Mouse (Mus musculus) bone marrow, adult 2 months (tissue): ENCODE results near the gene Slc22a14. TPM values are rescaled to one million over a fixed set of nuclear protein-coding genes. Genes with fewer than 3 reads are reported as not detected.

Experiments used
- H3K27ac ChIP-seq: fragments of 200-500 bp; 2 replicates; pipeline ENCODE4 v1.5.1; 2012; ENCODE audit warnings: low read depth, mild to moderate bottlenecking, control low read depth, inconsistent platforms, low read length; ENCODE audit not compliant: control insufficient read depth, poor library complexity, insufficient read depth
- H3K4me1 ChIP-seq: fragments of 200-500 bp; 2 replicates; pipeline ENCODE4 v1.6.1; 2011; ENCODE audit warnings: low read length; ENCODE audit not compliant: control insufficient read depth, insufficient read depth
- H3K4me3 ChIP-seq: fragments of 200-500 bp; replicated peaks from 2 replicates; pipeline ENCODE3; 2011; ENCODE audit warnings: mild to moderate bottlenecking, low read depth, low read length, control low read depth; ENCODE audit not compliant: control insufficient read depth
- CTCF ChIP-seq: fragments of 200-500 bp; IDR thresholded peaks from 2 replicates; pipeline ENCODE4 v1.5.1; 2011; ENCODE audit warnings: low read length, control low read depth; ENCODE audit not compliant: control insufficient read depth, insufficient read depth
- POLR2A ChIP-seq: fragments of 200-500 bp; IDR thresholded peaks from 2 replicates; pipeline ENCODE4 v1.6.1; 2011; ENCODE audit warnings: low read depth, mild to moderate bottlenecking, control low read depth, low read length, borderline replicate concordance; ENCODE audit not compliant: control insufficient read depth
- WGBS: fragments of 180-500 bp; shearing (Covaris S2); methylation state at CpG from one replicate; pipeline ENCODE4 v1.1.7; 2018; 5-methylcytosine and 5-hydroxymethylcytosine counted together
- polyA plus RNA-seq: library from polyadenylated mRNA; stranded (reverse); fragments of >200 nt; gene quantifications from 2 replicates; pipeline ENCODE4 v1.2.4, GENCODE M21; 2011; ENCODE audit warnings: low replicate concordance; ENCODE audit not compliant: missing spikeins, insufficient read depth, insufficient read length

Gene Slc22a14
- polyA plus RNA-seq, 1 experiment = 8.0 TPM

GRCm38 (mm10) chr9:119145137-119145536, 220.2 kb downstream of the Slc22a14 start:
- 69% methylated on average over 10 of the region's 10 CpGs for WGBS
- no peak overlapping the region for H3K4me3 ChIP-seq
- TF ChIP-seq CTCF (no peak), POLR2A (no peak)
- H3K4me1 ChIP-seq = no peaks in the 10 kb centered on the region
- no peak overlapping the region for H3K27ac ChIP-seq

GRCm38 (mm10) chr9:119144696-119145095, 220.7 kb downstream of the Slc22a14 start:
- no peak overlapping the region for H3K4me3 ChIP-seq
- TF ChIP-seq CTCF (no peak), POLR2A (no peak)
- H3K4me1 ChIP-seq = no peaks in the 10 kb centered on the region
- 75% methylated on average over 8 of the region's 8 CpGs for WGBS
- no peak overlapping the region for H3K27ac ChIP-seq

GRCm38 (mm10) chr9:119143372-119143771, 222.0 kb downstream of the Slc22a14 start:
- 76% methylated on average over 9 of the region's 9 CpGs for WGBS
- Histone ChIP-seq H3K27ac (no peak overlapping the region), H3K4me1 (no peaks in the 10 kb centered on the region), H3K4me3 (no peak overlapping the region)
- no peak for TF ChIP-seq CTCF
- no peak for TF ChIP-seq POLR2A

GRCm38 (mm10) chr9:119142066-119142465, 223.3 kb downstream of the Slc22a14 start:
- 83% methylated on average over 5 of the region's 5 CpGs for WGBS
- no peaks in the 10 kb centered on the region for H3K4me1 ChIP-seq
- H3K4me3 ChIP-seq = no peak overlapping the region
- TF ChIP-seq POLR2A = no peak
- TF ChIP-seq CTCF = no peak
- H3K27ac ChIP-seq = no peak overlapping the region

GRCm38 (mm10) chr9:119138836-119139235, 226.5 kb downstream of the Slc22a14 start:
- WGBS = 77% methylated on average over 2 of the region's 2 CpGs

GRCm38 (mm10) chr9:119130692-119131091, 234.7 kb downstream of the Slc22a14 start:
- TF ChIP-seq CTCF (no peak), POLR2A (no peak)
- no peak overlapping the region for H3K4me3 ChIP-seq
- H3K27ac ChIP-seq = no peak overlapping the region
- no peaks in the 10 kb centered on the region for H3K4me1 ChIP-seq
- 33% methylated on average over 5 of the region's 5 CpGs for WGBS

More at GRCm38 (mm10) chr9:119138836-119139235, 226.5 kb downstream of the Slc22a14 start:
- Histone ChIP-seq H3K4me1 (no peaks in the 10 kb centered on the region), H3K4me3 (no peak overlapping the region), H3K27ac (no peak overlapping the region)
- TF ChIP-seq CTCF (no peak), POLR2A (no peak)

- Histone ChIP-seq H3K4me1 (no peaks in the 10 kb centered on the region), H3K27ac (no peak overlapping the region), H3K4me3 (no peak overlapping the region)
- TF ChIP-seq CTCF (no peak), POLR2A (no peak)
- 73% methylated on average over 12 of the region's 12 CpGs for WGBS
These were observed 236.7 kb downstream of the Slc22a14 start for GRCm38 (mm10) chr9:119128436-119129181.

- Histone ChIP-seq H3K4me1 (peaks cover 2% of the 10 kb centered on the region; the same call in 1 of the 2 replicates), H3K27ac (no peak overlapping the region), H3K4me3 (no peak overlapping the region)
- WGBS = 52% methylated on average over 18 of the region's 18 CpGs
- TF ChIP-seq POLR2A = no peak
- TF ChIP-seq CTCF = no peak
These were observed 242.6 kb downstream of the Slc22a14 start for GRCm38 (mm10) chr9:119122596-119123369.

GRCm38 (mm10) chr9:119120168-119120560, 245.2 kb downstream of the Slc22a14 start:
- TF ChIP-seq POLR2A (no peak), CTCF (no peak)
- no peak overlapping the region for H3K27ac ChIP-seq
- H3K4me1 ChIP-seq = peaks cover 2% of the 10 kb centered on the region; the same call in 1 of the 2 replicates
- no peak overlapping the region for H3K4me3 ChIP-seq
- WGBS = 68% methylated on average over 3 of the region's 3 CpGs

Other genes with a start within 250 kb of the Slc22a14 start
- 2.0 and 2.3 TPM in 2 replicates for gene Acaa1b, start 208.5 kb downstream of the Slc22a14 start, polyA plus RNA-seq
- gene Gm47289, start 206.4 kb downstream of the Slc22a14 start, polyA plus RNA-seq = not detected in 2 replicates
- not detected in 2 replicates for gene Slc22a13, start 156.5 kb downstream of the Slc22a14 start, polyA plus RNA-seq
- gene Oxsr1, start 43.1 kb downstream of the Slc22a14 start, polyA plus RNA-seq = 16.7 and 19.3 TPM in 2 replicates
- gene Acaa1a, start 25.9 kb downstream of the Slc22a14 start, polyA plus RNA-seq = 25.2 and 53.7 TPM in 2 replicates
- 17.7 and 26.2 TPM in 2 replicates for gene Myd88, start 24.1 kb downstream of the Slc22a14 start, polyA plus RNA-seq
- 1.5 and 2.3 TPM in 2 replicates for gene Xylb, start 8.2 kb downstream of the Slc22a14 start, polyA plus RNA-seq
- 0.47 and 2.8 TPM in 2 replicates for gene Acvr2b, start 36.6 kb upstream of the Slc22a14 start, polyA plus RNA-seq
- 2.3 and 3.2 TPM in 2 replicates for gene Exog, start 79.4 kb upstream of the Slc22a14 start, polyA plus RNA-seq
- not detected in 2 replicates for gene Scn5a, start 213.5 kb upstream of the Slc22a14 start, polyA plus RNA-seq